Mouse (Mus musculus): ENCODE data around the gene Bahd1. TPM values are rescaled to one million over a fixed set of nuclear protein-coding genes. Genes with fewer than 3 reads are reported as not detected.

Gene Bahd1
- total RNA-seq (2015) (6.0 and 6.5 TPM in 2 replicates), total RNA-seq (2017) (4.9 and 7.1 TPM in 2 replicates)

DNA sequence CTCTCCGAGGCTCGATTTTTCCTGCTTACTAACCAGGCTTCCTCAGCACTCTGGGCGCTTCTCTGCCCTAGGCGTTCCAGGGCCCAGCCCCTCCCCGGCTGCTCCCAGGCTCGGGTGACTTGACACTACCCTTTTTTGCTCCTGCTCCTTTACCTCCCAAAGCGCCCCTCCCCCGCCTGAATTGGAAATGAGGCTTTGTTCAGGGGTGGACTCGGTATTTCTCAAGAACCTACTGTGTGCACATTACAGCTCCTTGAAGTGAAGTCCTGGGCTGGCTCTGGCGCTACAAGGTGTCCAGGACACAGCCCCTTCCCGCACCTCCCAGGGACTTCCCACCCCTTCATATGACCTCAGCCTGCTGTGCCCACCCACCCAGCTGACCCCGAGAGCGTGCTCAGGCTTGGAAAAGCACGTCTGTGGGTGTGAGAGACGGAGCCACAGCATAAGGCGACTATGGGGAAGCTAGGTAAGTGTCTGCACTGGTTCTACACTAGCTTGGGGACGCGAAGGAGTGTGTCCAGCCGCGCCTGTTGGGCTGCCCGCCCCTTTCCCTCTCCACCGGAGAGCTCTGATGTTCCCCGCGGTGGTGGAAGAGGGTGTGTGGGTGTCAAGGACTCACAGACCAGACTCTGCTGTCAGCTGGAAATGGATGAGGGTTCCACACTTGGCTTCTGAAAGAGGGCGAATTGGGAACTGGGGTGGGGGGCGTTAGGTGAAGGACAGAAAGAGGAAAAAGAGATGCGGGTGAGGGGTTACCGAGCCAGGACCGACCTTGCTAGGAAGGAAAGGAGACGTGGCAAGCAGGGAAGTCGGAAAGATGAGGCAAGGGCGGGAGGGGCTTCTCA lies at the start of gene Bahd1:
Bahd1 (plus strand) TSS at position 397 of the 845 bp plus-strand sequence.
- peak; percentile 16; the same call in 1 of the 2 replicates for ATAC-seq (replicated peaks; ENCODE audit: poor library complexity)

DNA sequence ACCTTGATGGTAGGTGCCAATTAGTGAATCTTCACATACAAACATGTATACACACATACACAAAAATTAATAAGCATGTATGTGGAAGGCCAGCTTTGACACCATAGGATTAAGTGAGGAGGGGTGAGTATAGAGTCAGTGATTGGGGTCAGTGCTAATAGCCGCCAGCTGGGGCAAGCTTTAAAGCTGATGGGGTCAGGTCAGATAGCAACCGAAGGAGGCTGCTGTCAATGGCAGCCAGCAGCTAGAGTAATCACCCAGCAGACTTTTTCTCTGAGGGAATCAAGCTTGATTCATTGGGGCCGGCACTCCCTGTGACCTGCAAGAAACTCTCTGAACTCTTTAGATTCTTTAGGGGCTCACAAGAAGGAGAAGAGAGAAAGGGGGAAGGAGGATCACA lies 48.4 kb upstream of the Bahd1 start:
- ATAC-seq (replicated peaks; ENCODE audit: poor library complexity), result no peak

DNA sequence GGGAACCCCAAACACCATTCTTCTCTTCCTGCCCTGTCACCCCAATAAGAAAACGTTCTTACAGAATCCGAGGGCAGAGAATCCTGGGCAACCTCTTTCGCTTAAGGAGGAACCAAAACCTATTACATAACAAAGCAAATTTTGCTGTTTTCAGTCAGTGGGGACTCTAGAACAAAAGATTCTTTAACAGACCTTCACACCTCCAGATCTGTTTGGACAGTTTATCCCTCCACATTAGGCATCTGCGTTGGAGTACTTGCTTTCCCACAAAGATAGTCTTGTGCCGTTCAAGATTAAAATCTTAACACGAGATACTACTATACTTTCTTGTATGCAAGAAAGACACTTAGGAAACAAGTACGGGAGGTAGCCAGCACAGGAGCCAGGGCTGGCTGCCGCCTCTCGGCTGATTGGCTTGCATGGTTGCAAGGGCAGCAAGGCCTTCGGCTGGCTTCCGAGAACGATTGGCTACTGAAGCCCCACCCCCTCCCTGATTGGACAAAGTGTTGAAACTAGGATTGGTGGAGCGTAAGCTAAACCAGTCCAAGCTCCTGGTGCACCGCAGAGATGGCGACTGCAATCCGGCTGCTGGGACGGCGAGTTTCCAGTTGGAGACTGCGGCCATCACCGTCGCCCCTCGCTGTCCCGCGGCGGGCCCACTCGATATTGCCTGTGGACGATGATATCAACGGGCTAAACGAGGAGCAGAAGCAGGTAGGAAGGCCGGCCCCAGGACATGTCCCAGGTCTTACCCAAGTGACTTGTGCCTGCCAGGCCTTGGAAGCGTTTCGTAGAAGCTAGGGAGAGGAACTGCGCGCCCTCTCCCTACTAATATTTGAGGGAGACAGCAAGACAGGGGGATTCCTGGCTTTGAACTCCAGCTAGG lies 38.5 kb upstream of the Bahd1 start, which contains the start of gene Ivd:
Ivd (plus strand) TSS at position 501 of the 886 bp plus-strand sequence.
- ATAC-seq (replicated peaks; ENCODE audit: poor library complexity), result peak; percentile 100

- no peak for ATAC-seq (replicated peaks; ENCODE audit: poor library complexity)
Measured at GRCm38 (mm10) chr2:118862340-118862675, 37.9 kb upstream of the Bahd1 start.

- no peak for ATAC-seq (replicated peaks; ENCODE audit: poor library complexity)
Measured at GRCm38 (mm10) chr2:118870601-118871000, 29.6 kb upstream of the Bahd1 start.

DNA sequence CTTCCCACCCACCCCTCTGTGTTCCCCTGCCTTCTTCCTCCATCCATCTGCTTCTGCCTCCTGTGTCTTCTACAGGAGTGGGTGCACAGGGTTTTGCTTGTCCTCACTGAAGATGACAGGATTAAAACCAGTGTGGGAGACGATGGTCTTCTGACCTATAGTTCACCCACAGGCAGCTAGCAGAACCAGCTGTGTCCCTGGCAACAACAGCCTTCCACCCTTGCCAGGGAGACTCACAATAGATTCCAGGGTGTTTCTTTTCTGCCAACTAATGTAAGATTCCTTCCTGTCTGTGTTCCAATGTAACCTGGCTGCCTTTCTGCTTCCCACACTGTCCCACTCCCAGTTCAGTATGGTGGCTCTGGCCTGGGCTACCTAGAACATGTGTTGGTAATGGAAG lies 29.1 kb upstream of the Bahd1 start:
- ATAC-seq (replicated peaks; ENCODE audit: poor library complexity), result no peak

- ATAC-seq (replicated peaks; ENCODE audit: poor library complexity), result no peak
Measured at GRCm38 (mm10) chr2:118873018-118873417, 27.2 kb upstream of the Bahd1 start.

DNA sequence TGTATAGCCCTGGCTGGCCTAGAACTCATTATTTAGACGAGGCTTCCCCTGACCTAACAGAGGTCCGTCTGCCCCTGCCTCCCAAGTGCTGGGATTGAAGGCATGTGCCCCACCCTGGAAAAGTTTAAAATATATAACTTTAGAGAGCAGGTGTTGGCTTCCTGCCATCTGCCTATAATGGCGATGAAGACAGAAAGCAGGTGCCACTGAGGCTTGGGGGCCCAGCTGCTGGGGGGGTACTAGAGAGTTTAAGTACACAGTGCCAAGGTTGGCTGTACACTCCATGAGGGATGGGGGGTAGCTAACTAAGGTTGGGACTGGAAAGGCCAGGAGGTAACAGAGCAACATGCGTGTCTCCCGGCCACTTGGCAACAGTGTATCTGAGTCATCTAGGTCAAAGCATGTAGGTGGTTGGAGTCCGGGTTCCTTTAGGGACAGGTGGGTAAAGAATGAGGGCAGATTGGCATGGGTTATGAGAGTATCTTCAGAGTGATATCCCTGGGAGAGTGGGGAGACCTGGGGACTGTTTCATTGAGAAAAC lies 26.2 kb upstream of the Bahd1 start:
- no peak for ATAC-seq (replicated peaks; ENCODE audit: poor library complexity)

DNA sequence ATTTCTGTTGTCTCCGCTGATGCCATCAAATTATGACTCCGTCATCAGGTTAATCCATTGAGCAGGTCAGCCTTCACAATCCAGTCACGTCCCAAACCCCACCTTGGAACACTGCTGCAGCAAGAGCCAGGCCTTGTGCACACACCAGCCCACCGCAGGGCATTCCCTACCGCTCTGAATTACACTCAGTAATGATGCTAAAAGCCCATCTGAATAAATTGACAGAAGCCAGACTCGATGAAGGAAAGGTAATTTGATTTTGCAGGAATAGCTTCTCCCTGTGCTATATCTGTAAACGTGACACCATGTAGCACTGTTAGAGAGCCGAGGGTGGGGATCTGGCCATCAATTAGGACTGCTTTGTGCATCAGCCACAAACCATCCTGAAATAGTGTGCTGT lies 24.9 kb upstream of the Bahd1 start:
- no peak for ATAC-seq (replicated peaks; ENCODE audit: poor library complexity)

- ATAC-seq (replicated peaks; ENCODE audit: poor library complexity), result no peak
Measured at GRCm38 (mm10) chr2:118876453-118876852, 23.7 kb upstream of the Bahd1 start.

GRCm38 (mm10) chr2:118881019-118881418 lies 19.2 kb upstream of the Bahd1 start:
- ATAC-seq (replicated peaks; ENCODE audit: poor library complexity), result no peak

DNA sequence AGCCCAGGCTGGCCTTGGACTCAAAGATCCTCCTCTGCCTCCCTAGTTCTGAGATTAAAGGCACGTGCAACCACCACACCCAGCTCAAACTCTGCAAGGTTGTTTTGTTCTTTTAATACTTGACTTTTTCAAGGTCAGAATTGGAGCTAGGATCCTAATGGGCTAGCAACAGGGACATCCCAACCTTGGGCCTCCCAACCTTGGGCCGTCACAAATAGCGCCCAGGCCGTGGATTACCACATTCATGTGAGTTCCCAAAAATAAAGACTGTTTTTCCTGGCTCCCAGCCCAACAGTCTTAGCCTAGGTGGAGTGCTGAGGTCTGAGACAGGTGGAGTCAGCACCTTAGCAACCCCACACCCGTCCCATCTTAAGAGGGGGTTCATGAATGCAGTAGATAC lies 18.2 kb upstream of the Bahd1 start:
- no peak for ATAC-seq (replicated peaks; ENCODE audit: poor library complexity)

DNA sequence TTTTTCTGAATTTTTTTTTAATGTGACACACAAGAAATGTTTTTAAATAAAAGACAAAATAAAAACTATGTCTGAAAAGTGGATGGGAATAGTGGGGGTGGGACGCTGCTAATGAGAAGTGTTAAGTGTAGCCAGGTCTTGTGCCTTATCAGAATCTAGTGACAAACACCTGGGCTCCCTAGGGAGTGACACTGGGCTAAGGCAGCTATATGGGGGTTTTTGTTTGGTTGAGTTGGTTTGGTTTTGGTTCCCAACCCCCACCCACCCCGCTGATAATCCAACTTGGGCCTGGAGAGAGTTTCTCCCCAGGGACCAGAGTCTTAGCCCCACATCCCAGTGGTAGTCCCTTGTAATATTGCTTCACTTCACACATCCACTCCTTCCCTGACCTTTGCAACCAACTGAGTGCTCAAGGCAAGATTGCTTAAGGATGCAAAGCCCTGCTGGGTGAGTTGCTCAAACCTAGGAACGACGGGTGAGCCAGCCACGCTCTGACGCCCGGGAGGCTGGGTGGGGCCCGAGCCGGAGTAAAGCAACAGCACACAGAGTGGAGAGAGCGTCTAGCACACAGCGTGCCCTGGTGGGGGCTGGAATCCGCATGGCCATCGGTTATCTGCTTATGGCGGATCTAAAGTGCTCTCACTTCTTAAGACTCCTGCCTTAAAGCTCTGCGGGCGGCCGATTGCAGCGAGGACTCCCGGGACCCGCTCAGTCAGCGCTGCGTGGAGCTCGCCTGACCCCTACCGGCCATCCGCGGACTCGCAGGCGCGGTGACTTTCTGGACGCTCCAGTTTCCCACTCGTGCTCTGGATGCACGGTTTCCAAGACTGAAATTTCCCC lies 17.1 kb upstream of the Bahd1 start:
- peak; percentile 78 for ATAC-seq (replicated peaks; ENCODE audit: poor library complexity)

DNA sequence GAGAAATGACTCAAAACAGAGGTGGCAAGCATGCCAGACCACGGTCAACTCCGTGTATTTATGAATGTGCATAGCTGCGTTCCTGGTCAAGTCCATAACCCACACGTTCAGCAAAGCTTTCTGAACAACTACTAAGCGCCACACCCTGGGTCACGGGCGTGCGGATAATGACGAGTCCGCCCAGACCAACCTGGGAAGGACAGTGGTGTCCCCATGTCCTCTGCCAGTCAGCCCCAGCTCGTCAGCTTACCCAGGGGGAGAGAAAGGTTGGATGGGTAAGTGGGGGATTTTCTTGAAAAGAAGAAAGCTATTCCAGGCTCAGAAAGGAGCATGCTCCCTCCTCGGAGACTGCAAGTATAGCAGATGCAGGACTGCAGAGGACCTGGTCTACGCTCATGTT lies 12.7 kb upstream of the Bahd1 start:
- ATAC-seq (replicated peaks; ENCODE audit: poor library complexity), result no peak

DNA sequence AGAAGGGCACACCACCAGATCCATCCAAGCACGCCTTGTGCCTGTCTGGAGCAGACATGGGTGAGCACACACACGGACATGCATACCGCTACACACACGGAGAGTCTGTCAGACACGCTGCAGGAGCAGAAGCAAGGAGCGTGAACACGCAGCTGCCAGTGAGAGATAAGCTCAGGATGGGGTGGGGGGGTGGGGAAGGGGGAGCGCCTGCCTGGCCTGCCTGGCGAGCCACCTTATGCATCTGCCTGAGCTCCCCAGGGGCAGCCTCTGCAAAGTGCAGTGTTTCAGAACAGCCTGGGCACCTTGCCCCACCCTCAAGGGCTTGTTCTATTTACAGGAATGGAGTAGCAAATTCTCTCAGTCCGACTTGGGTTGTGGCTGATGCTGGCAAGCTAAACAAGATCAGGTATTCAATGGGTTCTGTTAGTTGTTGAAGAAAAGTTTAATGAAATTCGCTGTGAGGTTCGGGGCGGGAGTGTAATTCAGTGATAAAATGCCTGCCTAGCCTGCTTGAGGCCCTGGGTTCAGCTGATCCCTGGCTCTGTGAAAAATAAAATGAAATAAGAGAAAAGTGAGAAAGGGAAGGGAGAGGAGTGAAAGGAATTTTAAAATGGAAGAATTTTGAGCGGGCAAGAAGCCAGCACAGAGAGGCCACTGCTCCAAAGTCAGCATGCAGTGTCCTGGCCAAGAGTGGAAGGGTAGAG lies 12.2 kb upstream of the Bahd1 start:
- peak; percentile 71 for ATAC-seq (replicated peaks; ENCODE audit: poor library complexity)

GRCm38 (mm10) chr2:118891173-118891572 lies 9.0 kb upstream of the Bahd1 start:
- no peak for ATAC-seq (replicated peaks; ENCODE audit: poor library complexity)

GRCm38 (mm10) chr2:118895990-118896913 lies 3.9 kb upstream of the Bahd1 start:
- ATAC-seq (replicated peaks; ENCODE audit: poor library complexity), result no peak; the same call in 1 of the 2 replicates

DNA sequence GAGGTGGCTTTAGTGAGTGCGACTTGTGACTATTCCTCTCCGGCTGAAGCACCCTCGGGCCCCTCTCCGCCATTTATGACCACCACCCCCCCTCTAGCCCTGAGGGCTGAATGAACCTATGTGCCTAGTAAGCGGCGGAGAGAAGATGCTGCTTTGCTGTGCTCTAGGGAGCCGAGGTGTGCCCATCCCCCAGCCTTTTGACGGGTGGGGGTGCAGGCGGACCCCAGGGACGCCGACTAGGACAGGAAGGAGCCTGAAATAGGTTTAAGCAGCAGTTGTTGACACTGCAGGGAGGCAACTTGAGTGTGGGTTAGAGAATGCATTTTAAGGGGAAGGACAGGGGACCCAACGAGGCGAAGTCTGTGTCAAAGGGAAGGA lies 3.3 kb upstream of the Bahd1 start:
- ATAC-seq (replicated peaks; ENCODE audit: poor library complexity), result no peak

- ATAC-seq (replicated peaks; ENCODE audit: poor library complexity), result no peak
Measured at GRCm38 (mm10) chr2:118897392-118897791, 2.8 kb upstream of the Bahd1 start.

Data from megakaryocyte progenitor cell, adult 5-6 weeks (primary cell).